Mouse (Mus musculus) liver, adult 2 months (tissue): ENCODE results near the gene Tekt3.

Experiments used
- CTCF ChIP-seq: fragments of 200-500 bp; IDR thresholded peaks from 2 replicates; pipeline ENCODE4 v1.5.1; 2011; ENCODE audit warnings: low read depth, low read length, control low read depth
- POLR2A ChIP-seq: fragments of 200-500 bp; IDR thresholded peaks from 2 replicates; pipeline ENCODE4 v1.6.1; 2011; ENCODE audit warnings: low read length, control low read depth; ENCODE audit not compliant: insufficient read depth; ENCODE audit errors: extremely low read depth

DNA sequence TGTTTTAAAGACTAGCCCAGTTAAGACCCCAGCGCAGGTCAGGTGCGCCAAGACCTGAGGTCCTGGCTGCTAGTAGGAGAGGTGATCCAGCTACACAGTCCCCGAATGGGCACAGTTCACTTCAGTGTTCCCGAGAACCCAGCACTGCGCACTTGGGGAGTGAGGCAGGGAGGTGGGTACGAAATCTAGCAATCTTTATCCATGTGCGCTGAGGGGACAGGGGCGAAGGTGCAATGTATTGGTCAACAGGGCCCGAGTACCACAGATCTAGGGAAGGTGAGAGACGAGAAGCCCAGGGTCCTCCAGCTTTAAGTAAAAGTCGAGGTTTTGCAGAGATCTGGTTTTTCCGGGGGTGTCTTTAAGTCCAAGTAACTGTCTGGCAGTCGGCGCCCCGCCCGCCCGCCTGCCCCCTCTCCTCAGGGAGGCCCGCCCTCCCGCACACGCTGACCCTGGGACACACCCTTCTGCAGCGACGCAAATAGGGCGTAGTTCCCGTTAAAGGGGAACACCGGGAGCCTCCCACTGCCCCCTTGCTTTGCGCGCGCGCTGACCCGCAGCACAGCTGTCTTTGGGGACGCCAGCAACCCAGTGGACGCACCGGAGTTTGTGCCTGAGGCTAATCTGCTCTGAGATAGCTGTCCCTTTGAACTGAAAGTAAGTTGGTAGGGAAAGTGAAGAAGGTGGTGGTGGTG is 69.7 kb downstream of the Tekt3 start:
- TF ChIP-seq POLR2A (no peak), CTCF (no peak)
